Mouse (Mus musculus) heart, embryonic 14.5 days (tissue): Measurements from ENCODE around the gene Adam26a. TPM values are rescaled to one million over a fixed set of nuclear protein-coding genes. Genes with fewer than 3 reads are reported as not detected.
"Not testable (repeated sequence)": the region's sequence is repeated elsewhere in the genome, so short reads cannot be mapped to it uniquely, and the experiment has no call there.

Experiments
- ATAC-seq: fragments of 200-750 bp; cut with Nextera tagmentation; 2 replicates; pipeline ENCODE4 v1.8.0; 2017; ENCODE audit warnings: low read depth, moderate TSS enrichment; ENCODE audit not compliant: insufficient number of reproducible peaks, insufficient read depth, low FRiP score
- H3K27ac ChIP-seq, 2 experiments: fragments of 200-500 bp in 1 of 2; fragments of 300-500 bp in 1 of 2; sonication (generic) in 1 of 2; replicated peaks in 1 of 2; 2 replicates each; pipeline ENCODE4 v1.5.1; 2012 to 2014; ENCODE audit warnings: low read depth in 2 of 2, low read length in 2 of 2, control low read depth in 1 of 2, mild to moderate bottlenecking in 1 of 2, mixed read lengths in 1 of 2; ENCODE audit not compliant: control insufficient read depth in 1 of 2, insufficient read depth in 1 of 2
- H3K27me3 ChIP-seq: fragments of 300-500 bp; sonication (generic); 2 replicates; pipeline ENCODE4 v1.6.1; 2014; ENCODE audit warnings: mild to moderate bottlenecking, low read length, control low read depth; ENCODE audit not compliant: control insufficient read depth, insufficient read depth
- H3K36me3 ChIP-seq: fragments of 300-500 bp; sonication (generic); 2 replicates; pipeline ENCODE4 v1.6.1; 2014; ENCODE audit warnings: mild to moderate bottlenecking, control low read depth, low read length, mixed read lengths; ENCODE audit not compliant: control insufficient read depth, insufficient read depth
- H3K4me1 ChIP-seq, 2 experiments: fragments of 200-500 bp in 1 of 2; fragments of 300-500 bp in 1 of 2; sonication (generic) in 1 of 2; 2 replicates each; pipeline ENCODE4 v1.6.1; 2012 to 2014; ENCODE audit warnings: low read length in 2 of 2, control low read depth in 1 of 2, mixed read lengths in 1 of 2; ENCODE audit not compliant: control insufficient read depth in 2 of 2, insufficient read depth in 2 of 2
- H3K4me2 ChIP-seq: fragments of 300-500 bp; sonication (generic); 2 replicates; pipeline ENCODE4 v1.6.1; 2014; ENCODE audit warnings: mild to moderate bottlenecking, low read length
- H3K4me3 ChIP-seq, 2 experiments: fragments of 200-500 bp in 1 of 2; fragments of 300-500 bp in 1 of 2; sonication (generic) in 1 of 2; 2 replicates each; pipeline ENCODE4 v1.5.1; 2012 to 2014; ENCODE audit warnings: low read length in 2 of 2, mild to moderate bottlenecking in 2 of 2, control low read depth in 1 of 2, low read depth in 1 of 2, moderate library complexity in 1 of 2; ENCODE audit not compliant: control insufficient read depth in 1 of 2, insufficient read depth in 1 of 2
- H3K9ac ChIP-seq: fragments of 300-500 bp; sonication (generic); 2 replicates; pipeline ENCODE4 v1.6.1; 2014; ENCODE audit warnings: mild to moderate bottlenecking, low read length
- H3K9me3 ChIP-seq: fragments of 300-500 bp; sonication (generic); 2 replicates; pipeline ENCODE4 v1.6.1; 2016; ENCODE audit warnings: low read length, control low read depth; ENCODE audit not compliant: control insufficient read depth
- WGBS: fragments of 180-500 bp; shearing (Covaris S2); extraction: QIAGEN DNeasy Blood & Tissue Kit; methylation state at CpG from one replicate; pipeline ENCODE4 v1.1.7; 2014; 5-methylcytosine and 5-hydroxymethylcytosine counted together
- polyA plus RNA-seq: library from polyadenylated mRNA; unstranded; fragments of >200 nt; fragmentation: Nextera tagmentation; extraction: Ambion mirVana; gene quantifications from 2 replicates; pipeline ENCODE4 v1.2.1, GENCODE M21; 2014

Adam26a gene
- not detected in 2 replicates for polyA plus RNA-seq

GRCm38 (mm10) chr8:43576607-43577006 lies at the start of gene Adam26a:
Gene Adam26a (minus strand): TSS chr8:43576707.
- H3K27me3 ChIP-seq, ATAC-seq: not testable (repeated sequence)
- 82% methylated on average over 2 of the region's 2 CpGs for WGBS

GRCm38 (mm10) chr8:43616046-43616445 lies 39.5 kb upstream of the Adam26a start:
- H3K4me2 ChIP-seq: no peak overlapping the region
- WGBS: 76% methylated on average over 1 of the region's 1 CpGs
- no peaks in the 10 kb centered on the region for H3K9me3 ChIP-seq
- no peak for ATAC-seq
- no peak overlapping the region for H3K27ac ChIP-seq
- H3K27me3 ChIP-seq: no peaks in the 10 kb centered on the region
- no peak overlapping the region for H3K9ac ChIP-seq
- H3K4me1 ChIP-seq: no peaks in the 10 kb centered on the region
- H3K4me3 ChIP-seq: no peak overlapping the region
- H3K36me3 ChIP-seq: no peaks in the 10 kb centered on the region

More at GRCm38 (mm10) chr8:43576607-43577006, at the start of gene Adam26a:
- not testable (repeated sequence) for H3K4me1 ChIP-seq, H3K9ac ChIP-seq, H3K9me3 ChIP-seq, H3K4me3 ChIP-seq, H3K27ac ChIP-seq, H3K36me3 ChIP-seq, H3K4me2 ChIP-seq

GRCm38 (mm10) chr8:43603657-43604056 lies 27.1 kb upstream of the Adam26a start:
- H3K36me3 ChIP-seq, H3K4me2 ChIP-seq, H3K4me1 ChIP-seq, H3K27me3 ChIP-seq, ATAC-seq, H3K9ac ChIP-seq, H3K9me3 ChIP-seq, H3K4me3 ChIP-seq, H3K27ac ChIP-seq: not testable (repeated sequence)
- WGBS: 72% methylated on average over 13 of the region's 13 CpGs

GRCm38 (mm10) chr8:43603166-43603565 lies 26.7 kb upstream of the Adam26a start:
- ATAC-seq, H3K27ac ChIP-seq, H3K9me3 ChIP-seq, H3K27me3 ChIP-seq, H3K4me3 ChIP-seq, H3K4me1 ChIP-seq, H3K36me3 ChIP-seq, H3K9ac ChIP-seq, H3K4me2 ChIP-seq: not testable (repeated sequence)
- 87% methylated on average over 15 of the region's 15 CpGs for WGBS

GRCm38 (mm10) chr8:43528006-43528405 lies 48.5 kb downstream of the Adam26a start, which contains the start of gene Adam26b:
Gene Adam26b (minus strand): TSS chr8:43528106.
- H3K27ac ChIP-seq, H3K36me3 ChIP-seq, H3K27me3 ChIP-seq, ATAC-seq, H3K4me3 ChIP-seq, H3K4me1 ChIP-seq, H3K9ac ChIP-seq, H3K4me2 ChIP-seq, H3K9me3 ChIP-seq: not testable (repeated sequence)

Other genes starting within 250 kb of the Adam26a start
- not detected in 2 replicates for gene Adam26b, start 48.6 kb downstream of the Adam26a start, polyA plus RNA-seq
- not detected in 2 replicates for gene Gm5346, start 50.6 kb upstream of the Adam26a start, polyA plus RNA-seq
- not detected in 2 replicates for gene Adam34, start 133.3 kb upstream of the Adam26a start, polyA plus RNA-seq